Mouse (Mus musculus): Measurements from ENCODE around the gene Tex2. TPM values are rescaled to one million over a fixed set of nuclear protein-coding genes. Genes with fewer than 3 reads are reported as not detected.
A peak's percentile ranks its signal among the peaks of the same experiment; 100 is the strongest.
"Not testable (repeated sequence)": the region's sequence is repeated elsewhere in the genome, so short reads cannot be mapped to it uniquely, and the experiment has no call there.

The Tex2 gene
- total RNA-seq, 2 experiments from 2014 or later, result 40.1 to 42.1 TPM

- DNase-seq, result no peak
- intact Hi-C loops (cut with DNase I), result loop anchor here (2.0 kb wide), 1 partner anchor 15 kb away; no protein-coding TSS in a partner anchor
These were observed 25.3 kb downstream of the Tex2 start for GRCm38 (mm10) chr11:106587786-106588519.

- no peak for DNase-seq
- intact Hi-C loops (cut with DNase I), result no loop called here
These were observed 29.4 kb downstream of the Tex2 start for GRCm38 (mm10) chr11:106583801-106584200.

GRCm38 (mm10) chr11:106581357-106581756 is 31.9 kb downstream of the Tex2 start:
- intact Hi-C loops (cut with DNase I), result no loop called here
- DNase-seq, result no peak

- peak in 1 of 2 experiments; percentile 49 for DNase-seq
- intact Hi-C loops (cut with DNase I), result no loop called here
These were observed 32.8 kb downstream of the Tex2 start for GRCm38 (mm10) chr11:106580468-106580867.

- intact Hi-C loops (cut with DNase I), result no loop called here
- no peak for DNase-seq
These were observed 33.3 kb downstream of the Tex2 start for GRCm38 (mm10) chr11:106579957-106580356.

GRCm38 (mm10) chr11:106579146-106579545 is 34.1 kb downstream of the Tex2 start:
- DNase-seq, result no peak
- intact Hi-C loops (cut with DNase I), result no loop called here

- intact Hi-C loops (cut with DNase I); DNase-seq: not testable (repeated sequence)
These were observed 35.4 kb downstream of the Tex2 start for GRCm38 (mm10) chr11:106577624-106578355.

- intact Hi-C loops (cut with DNase I), result no loop called here
- DNase-seq, result no peak
These were observed 38.8 kb downstream of the Tex2 start for GRCm38 (mm10) chr11:106574456-106574855.

- DNase-seq, result no peak
- intact Hi-C loops (cut with DNase I), result no loop called here
These were observed 39.6 kb downstream of the Tex2 start for GRCm38 (mm10) chr11:106573476-106574240.

- intact Hi-C loops (cut with DNase I), result no loop called here
- DNase-seq, result peak in 1 of 2 experiments; percentile 22
These were observed 40.3 kb downstream of the Tex2 start for GRCm38 (mm10) chr11:106572958-106573357.

- DNase-seq, result no peak
- intact Hi-C loops (cut with DNase I), result no loop called here
These were observed 41.0 kb downstream of the Tex2 start for GRCm38 (mm10) chr11:106572020-106572782.

- no peak for DNase-seq
- intact Hi-C loops (cut with DNase I), result no loop called here
These were observed 41.9 kb downstream of the Tex2 start for GRCm38 (mm10) chr11:106571026-106571983.

- no peak for DNase-seq
- intact Hi-C loops (cut with DNase I), result no loop called here
These were observed 44.8 kb downstream of the Tex2 start for GRCm38 (mm10) chr11:106568329-106568960.

GRCm38 (mm10) chr11:106566040-106566785 is 47.0 kb downstream of the Tex2 start:
- no peak for DNase-seq
- intact Hi-C loops (cut with DNase I), result no loop called here

GRCm38 (mm10) chr11:106564261-106564660 is 49.0 kb downstream of the Tex2 start:
- peak in 1 of 2 experiments; percentile 43 for DNase-seq
- intact Hi-C loops (cut with DNase I), result no loop called here

GRCm38 (mm10) chr11:106562707-106563106 is 50.5 kb downstream of the Tex2 start:
- DNase-seq, result no peak

GRCm38 (mm10) chr11:106559773-106560172 is 53.5 kb downstream of the Tex2 start:
- intact Hi-C loops (cut with DNase I), result no loop called here
- no peak for DNase-seq

More at GRCm38 (mm10) chr11:106562707-106563106, 50.5 kb downstream of the Tex2 start:
- intact Hi-C loops (cut with DNase I), result no loop called here

GRCm38 (mm10) chr11:106558008-106558407 is 55.2 kb downstream of the Tex2 start:
- no peak for DNase-seq
- intact Hi-C loops (cut with DNase I), result no loop called here
